Mouse (Mus musculus): ENCODE measurements at regions not wholly inside any gene's neighbourhood (a gene's known extent, or its start where the extent isn't known, plus 50 kb on each side); places are given as distances from the start of the nearest gene placed in this dataset.

- Histone ChIP-seq H3K4me3 (replicated peaks; ENCODE audit: insufficient read depth, low read depth, low read length) (no peak overlapping the region), H3K27me3 (ENCODE audit: control insufficient read depth, insufficient read depth, low read length) (no peaks in the 10 kb centered on the region), H3K27ac (ENCODE audit: insufficient read depth, low read length) (no peak overlapping the region), H3K4me1 (ENCODE audit: control insufficient read depth, insufficient read depth, low read length) (no peaks in the 10 kb centered on the region)
- DNase-seq = peak; percentile 7 to 20
- TF ChIP-seq POLR2A (IDR thresholded peaks at IDR 0.05; ENCODE audit: borderline replicate concordance, insufficient read depth, low read length) = no peak
- TF ChIP-seq CTCF (IDR thresholded peaks at IDR 0.05; ENCODE audit: borderline replicate concordance, insufficient read depth, low read depth, low read length) = no peak
- 7% methylated on average over 12 of the region's 12 CpGs for WGBS
Measured at GRCm38 (mm10) chr3:35225051-35225701, 528.7 kb upstream of the Atp11b start.

- 43% methylated on average over 3 of the region's 3 CpGs for WGBS
Measured at GRCm38 (mm10) chr3:35225774-35226365, 528.0 kb upstream of the Atp11b start.

GRCm38 (mm10) chr3:35231158-35231928 lies 522.6 kb upstream of the Atp11b start:
- no peaks in the 10 kb centered on the region for H3K27me3 ChIP-seq (ENCODE audit: control insufficient read depth, insufficient read depth, low read length)
- H3K27ac ChIP-seq (ENCODE audit: insufficient read depth, low read length) = no peak overlapping the region
- TF ChIP-seq CTCF (IDR thresholded peaks at IDR 0.05; ENCODE audit: borderline replicate concordance, insufficient read depth, low read depth, low read length) (no peak), POLR2A (IDR thresholded peaks at IDR 0.05; ENCODE audit: borderline replicate concordance, insufficient read depth, low read length) (no peak)
- no peaks in the 10 kb centered on the region for H3K4me1 ChIP-seq (ENCODE audit: control insufficient read depth, insufficient read depth, low read length)
- no peak for DNase-seq
- H3K4me3 ChIP-seq (replicated peaks; ENCODE audit: insufficient read depth, low read depth, low read length) = no peak overlapping the region
- 87% methylated on average over 10 of the region's 10 CpGs for WGBS

More at GRCm38 (mm10) chr3:35225774-35226365, 528.0 kb upstream of the Atp11b start:
- no peaks in the 10 kb centered on the region for H3K4me1 ChIP-seq (ENCODE audit: control insufficient read depth, insufficient read depth, low read length)
- TF ChIP-seq CTCF (IDR thresholded peaks at IDR 0.05; ENCODE audit: borderline replicate concordance, insufficient read depth, low read depth, low read length) (no peak), POLR2A (IDR thresholded peaks at IDR 0.05; ENCODE audit: borderline replicate concordance, insufficient read depth, low read length) (no peak)
- no peak overlapping the region for H3K27ac ChIP-seq (ENCODE audit: insufficient read depth, low read length)
- H3K27me3 ChIP-seq (ENCODE audit: control insufficient read depth, insufficient read depth, low read length) = no peaks in the 10 kb centered on the region
- no peak for DNase-seq
- no peak overlapping the region for H3K4me3 ChIP-seq (replicated peaks; ENCODE audit: insufficient read depth, low read depth, low read length)

GRCm38 (mm10) chr3:35232487-35232886 lies 521.4 kb upstream of the Atp11b start:
- 51% methylated on average over 1 of the region's 1 CpGs for WGBS
- Histone ChIP-seq H3K4me1 (ENCODE audit: control insufficient read depth, insufficient read depth, low read length) (no peaks in the 10 kb centered on the region), H3K4me3 (replicated peaks; ENCODE audit: insufficient read depth, low read depth, low read length) (no peak overlapping the region), H3K27ac (ENCODE audit: insufficient read depth, low read length) (no peak overlapping the region), H3K27me3 (ENCODE audit: control insufficient read depth, insufficient read depth, low read length) (no peaks in the 10 kb centered on the region)
- no peak for DNase-seq
- TF ChIP-seq POLR2A (IDR thresholded peaks at IDR 0.05; ENCODE audit: borderline replicate concordance, insufficient read depth, low read length) (no peak), CTCF (IDR thresholded peaks at IDR 0.05; ENCODE audit: borderline replicate concordance, insufficient read depth, low read depth, low read length) (no peak)

DNA sequence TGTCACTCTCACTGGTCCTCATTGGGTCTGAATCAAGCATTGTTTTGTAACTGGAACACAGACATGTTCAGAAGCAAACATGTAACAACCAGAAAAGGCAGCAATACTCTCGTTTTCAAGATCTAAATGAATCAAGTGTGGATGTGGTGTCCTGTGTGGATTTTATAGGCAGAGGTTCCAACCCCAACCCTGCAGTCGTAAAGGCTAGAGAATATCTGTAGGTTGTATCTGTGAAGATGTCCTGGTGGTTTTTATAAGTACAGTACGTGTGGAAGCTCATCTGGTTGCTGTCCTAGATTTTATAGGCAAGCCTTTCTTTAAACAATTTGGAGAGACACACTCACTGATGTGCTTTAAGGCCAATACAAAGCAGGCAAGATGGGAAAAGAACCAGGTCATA lies 518.8 kb upstream of the Atp11b start:
- H3K4me3 ChIP-seq (replicated peaks; ENCODE audit: insufficient read depth, low read depth, low read length) = no peak overlapping the region
- H3K27me3 ChIP-seq (ENCODE audit: control insufficient read depth, insufficient read depth, low read length) = no peaks in the 10 kb centered on the region
- no peaks in the 10 kb centered on the region for H3K4me1 ChIP-seq (ENCODE audit: control insufficient read depth, insufficient read depth, low read length)
- H3K27ac ChIP-seq (ENCODE audit: insufficient read depth, low read length) = no peak overlapping the region
- DNase-seq = no peak
- no peak for TF ChIP-seq POLR2A (IDR thresholded peaks at IDR 0.05; ENCODE audit: borderline replicate concordance, insufficient read depth, low read length)
- TF ChIP-seq CTCF (IDR thresholded peaks at IDR 0.05; ENCODE audit: borderline replicate concordance, insufficient read depth, low read depth, low read length) = no peak
- WGBS = 88% methylated on average over 3 of the region's 3 CpGs

GRCm38 (mm10) chr3:35235772-35236171 lies 518.1 kb upstream of the Atp11b start:
- no peak for DNase-seq

GRCm38 (mm10) chr3:35237342-35237741 lies 516.6 kb upstream of the Atp11b start:
- Histone ChIP-seq H3K27ac (ENCODE audit: insufficient read depth, low read length) (no peak overlapping the region), H3K4me1 (ENCODE audit: control insufficient read depth, insufficient read depth, low read length) (no peaks in the 10 kb centered on the region), H3K27me3 (ENCODE audit: control insufficient read depth, insufficient read depth, low read length) (no peaks in the 10 kb centered on the region), H3K4me3 (replicated peaks; ENCODE audit: insufficient read depth, low read depth, low read length) (no peak overlapping the region)
- 87% methylated on average over 6 of the region's 6 CpGs for WGBS
- no peak for TF ChIP-seq CTCF (IDR thresholded peaks at IDR 0.05; ENCODE audit: borderline replicate concordance, insufficient read depth, low read depth, low read length)
- TF ChIP-seq POLR2A (IDR thresholded peaks at IDR 0.05; ENCODE audit: borderline replicate concordance, insufficient read depth, low read length) = no peak
- no peak for DNase-seq

More at GRCm38 (mm10) chr3:35235772-35236171, 518.1 kb upstream of the Atp11b start:
- 37% methylated on average over 5 of the region's 5 CpGs for WGBS
- Histone ChIP-seq H3K4me1 (ENCODE audit: control insufficient read depth, insufficient read depth, low read length) (no peaks in the 10 kb centered on the region), H3K27ac (ENCODE audit: insufficient read depth, low read length) (no peak overlapping the region), H3K4me3 (replicated peaks; ENCODE audit: insufficient read depth, low read depth, low read length) (no peak overlapping the region), H3K27me3 (ENCODE audit: control insufficient read depth, insufficient read depth, low read length) (no peaks in the 10 kb centered on the region)
- TF ChIP-seq CTCF (IDR thresholded peaks at IDR 0.05; ENCODE audit: borderline replicate concordance, insufficient read depth, low read depth, low read length) (no peak), POLR2A (IDR thresholded peaks at IDR 0.05; ENCODE audit: borderline replicate concordance, insufficient read depth, low read length) (no peak)
